Mouse (Mus musculus) testis, adult 2 months (tissue): ENCODE measurements around the gene Mgat1. TPM values are rescaled to one million over a fixed set of nuclear protein-coding genes. Genes with fewer than 3 reads are reported as not detected.

ENCODE experiments used
- H3K27ac ChIP-seq: fragments of 200-500 bp; 2 replicates; pipeline ENCODE4 v1.5.1; 2012; ENCODE audit warnings: low read depth, low read length; ENCODE audit not compliant: control insufficient read depth, insufficient read depth
- H3K27me3 ChIP-seq: fragments of 200-500 bp; 2 replicates; pipeline ENCODE4 v1.6.1; 2012; ENCODE audit warnings: mild to moderate bottlenecking, low read length, moderate library complexity; ENCODE audit not compliant: control insufficient read depth, insufficient read depth
- H3K36me3 ChIP-seq: fragments of 200-500 bp; 2 replicates; pipeline ENCODE4 v1.6.1; 2012; ENCODE audit warnings: mild to moderate bottlenecking, low read length; ENCODE audit not compliant: control insufficient read depth, insufficient read depth
- H3K4me1 ChIP-seq: fragments of 200-500 bp; 2 replicates; pipeline ENCODE4 v1.6.1; 2012; ENCODE audit warnings: low read length; ENCODE audit not compliant: control insufficient read depth, insufficient read depth
- H3K4me3 ChIP-seq: fragments of 200-500 bp; 2 replicates; pipeline ENCODE4 v1.5.1; 2012; ENCODE audit warnings: low read depth, mild to moderate bottlenecking, low read length, moderate library complexity, mixed read lengths; ENCODE audit not compliant: control insufficient read depth
- CTCF ChIP-seq: fragments of 200-500 bp; IDR thresholded peaks from 2 replicates; pipeline ENCODE4 v1.5.1; 2012; ENCODE audit warnings: low read depth, mild to moderate bottlenecking, inconsistent platforms, low read length, moderate library complexity; ENCODE audit not compliant: control insufficient read depth, insufficient read depth, insufficient replicate concordance
- POLR2A ChIP-seq: fragments of 200-500 bp; IDR thresholded peaks from 2 replicates; pipeline ENCODE4 v1.6.1; 2012; ENCODE audit warnings: low read depth, mild to moderate bottlenecking, inconsistent platforms, low read length, moderate library complexity; ENCODE audit not compliant: control insufficient read depth
- polyA plus RNA-seq: library from polyadenylated mRNA; depleted of rRNA; stranded (reverse); fragments of >200 nt; gene quantifications from 2 replicates; pipeline ENCODE4 v1.2.3, GENCODE M21; 2012

Gene Mgat1
- polyA plus RNA-seq, 1 experiment, result 13.9 TPM

- Histone ChIP-seq H3K27ac (no peak overlapping the region), H3K36me3 (no peaks in the 10 kb centered on the region), H3K4me1 (peaks cover 8% of the 10 kb centered on the region), H3K4me3 (no peak overlapping the region), H3K27me3 (no peaks in the 10 kb centered on the region)
- TF ChIP-seq CTCF, result no peak
- no peak for TF ChIP-seq POLR2A
Measured at GRCm38 (mm10) chr11:49259829-49260228, 15.8 kb downstream of the Mgat1 start.

DNA sequence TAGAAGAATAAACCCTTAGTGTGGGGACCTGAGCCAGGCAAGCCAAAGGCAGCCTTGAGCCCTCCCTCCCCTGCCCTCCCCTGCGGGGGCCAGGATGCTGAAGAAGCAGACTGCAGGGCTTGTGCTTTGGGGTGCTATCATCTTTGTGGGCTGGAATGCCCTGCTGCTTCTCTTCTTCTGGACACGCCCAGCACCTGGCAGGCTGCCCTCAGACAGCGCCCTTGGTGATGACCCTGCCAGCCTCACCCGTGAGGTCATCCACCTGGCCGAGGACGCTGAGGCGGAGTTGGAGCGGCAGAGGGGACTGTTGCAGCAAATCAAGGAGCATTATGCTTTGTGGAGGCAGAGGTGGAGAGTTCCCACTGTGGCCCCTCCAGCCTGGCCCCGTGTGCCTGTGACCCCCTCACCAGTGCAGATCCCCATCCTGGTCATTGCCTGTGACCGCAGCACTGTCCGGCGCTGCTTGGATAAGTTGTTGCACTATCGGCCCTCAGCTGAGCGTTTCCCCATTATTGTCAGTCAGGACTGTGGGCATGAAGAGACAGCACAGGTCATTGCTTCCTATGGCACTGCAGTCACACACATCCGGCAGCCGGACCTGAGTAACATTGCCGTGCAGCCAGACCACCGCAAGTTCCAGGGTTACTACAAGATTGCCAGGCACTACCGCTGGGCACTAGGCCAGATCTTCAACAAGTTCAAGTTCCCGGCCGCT lies 16.8 kb downstream of the Mgat1 start:
- no peak overlapping the region for H3K4me3 ChIP-seq
- no peak overlapping the region for H3K27ac ChIP-seq
- no peaks in the 10 kb centered on the region for H3K27me3 ChIP-seq
- TF ChIP-seq POLR2A, result no peak
- TF ChIP-seq CTCF, result no peak
- H3K36me3 ChIP-seq, result no peaks in the 10 kb centered on the region
- peaks cover 11% of the 10 kb centered on the region for H3K4me1 ChIP-seq

DNA sequence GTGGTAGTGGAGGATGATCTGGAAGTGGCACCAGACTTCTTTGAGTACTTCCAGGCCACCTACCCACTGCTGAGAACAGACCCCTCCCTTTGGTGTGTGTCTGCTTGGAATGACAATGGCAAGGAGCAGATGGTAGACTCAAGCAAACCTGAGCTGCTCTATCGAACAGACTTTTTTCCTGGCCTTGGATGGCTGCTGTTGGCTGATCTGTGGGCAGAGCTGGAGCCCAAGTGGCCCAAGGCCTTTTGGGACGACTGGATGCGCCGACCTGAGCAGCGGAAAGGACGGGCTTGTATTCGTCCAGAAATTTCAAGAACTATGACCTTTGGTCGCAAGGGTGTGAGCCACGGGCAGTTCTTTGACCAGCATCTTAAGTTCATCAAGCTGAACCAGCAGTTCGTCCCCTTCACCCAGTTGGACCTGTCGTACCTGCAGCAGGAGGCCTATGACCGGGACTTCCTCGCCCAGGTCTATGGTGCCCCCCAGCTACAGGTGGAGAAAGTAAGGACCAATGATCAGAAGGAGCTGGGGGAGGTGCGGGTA lies 17.4 kb downstream of the Mgat1 start:
- TF ChIP-seq CTCF (no peak), POLR2A (no peak)
- H3K27ac ChIP-seq, result no peak overlapping the region
- peaks cover 11% of the 10 kb centered on the region for H3K4me1 ChIP-seq
- H3K27me3 ChIP-seq, result no peaks in the 10 kb centered on the region
- H3K4me3 ChIP-seq, result no peak overlapping the region; the same call in 1 of the 2 replicates
- H3K36me3 ChIP-seq, result no peaks in the 10 kb centered on the region

- Histone ChIP-seq H3K36me3 (no peaks in the 10 kb centered on the region), H3K27me3 (no peaks in the 10 kb centered on the region), H3K4me1 (peaks cover 13% of the 10 kb centered on the region), H3K27ac (no peak overlapping the region), H3K4me3 (peak overlapping the region; percentile 46)
- no peak for TF ChIP-seq POLR2A
Measured at GRCm38 (mm10) chr11:49262286-49262685, 18.3 kb downstream of the Mgat1 start.

GRCm38 (mm10) chr11:49263149-49263548 lies 19.2 kb downstream of the Mgat1 start:
- Histone ChIP-seq H3K27me3 (no peaks in the 10 kb centered on the region), H3K4me1 (peaks cover 13% of the 10 kb centered on the region), H3K4me3 (peak overlapping the region; percentile 75), H3K27ac (no peak overlapping the region), H3K36me3 (no peaks in the 10 kb centered on the region)
- no peak for TF ChIP-seq CTCF
- no peak for TF ChIP-seq POLR2A

DNA sequence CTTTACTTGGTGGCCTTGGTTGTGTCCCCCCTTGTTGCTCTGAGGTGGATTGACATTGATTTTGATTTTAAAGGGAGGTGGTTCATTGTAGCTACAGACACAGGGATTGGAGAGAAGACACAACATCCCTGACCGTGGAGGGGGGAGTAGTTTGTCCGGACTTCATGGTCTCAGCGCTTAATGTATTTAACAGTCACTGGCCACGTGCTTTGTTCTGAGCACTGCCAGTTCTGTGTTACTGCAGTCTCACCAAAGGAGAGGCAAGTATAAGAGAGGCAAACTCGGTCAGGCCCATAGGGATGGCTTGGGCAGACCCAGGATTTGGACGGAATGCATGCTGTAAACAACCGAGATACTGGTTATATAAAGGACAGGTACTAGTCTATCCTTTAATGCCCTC lies 20.1 kb downstream of the Mgat1 start:
- Histone ChIP-seq H3K27me3 (no peaks in the 10 kb centered on the region), H3K36me3 (no peaks in the 10 kb centered on the region), H3K4me3 (peak overlapping the region; percentile 64), H3K4me1 (peaks cover 13% of the 10 kb centered on the region), H3K27ac (no peak overlapping the region)
- TF ChIP-seq POLR2A (no peak), CTCF (no peak)

DNA sequence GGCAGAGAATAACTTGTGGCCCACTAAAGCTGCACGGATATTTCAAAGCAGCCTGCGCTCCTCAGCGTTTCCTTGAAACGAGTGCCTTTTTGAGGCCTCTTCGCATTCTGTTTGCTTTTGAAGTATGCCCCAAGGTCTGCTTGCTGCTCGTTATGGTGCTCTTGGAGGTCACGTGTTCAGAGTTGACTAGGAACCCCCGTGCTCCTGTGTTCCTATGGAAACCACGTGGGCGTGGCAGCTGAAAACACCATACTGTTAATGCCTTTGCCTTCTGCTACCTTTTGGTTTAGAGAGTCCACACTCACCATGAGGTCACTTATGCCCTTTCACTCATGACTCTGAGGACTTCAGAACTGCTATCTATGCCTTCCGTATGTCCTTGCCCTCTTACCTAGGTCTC lies 20.6 kb downstream of the Mgat1 start:
- Histone ChIP-seq H3K4me1 (peaks cover 13% of the 10 kb centered on the region), H3K36me3 (no peaks in the 10 kb centered on the region), H3K27me3 (no peaks in the 10 kb centered on the region), H3K4me3 (peak overlapping the region; percentile 64), H3K27ac (peak overlapping the region; percentile 34; the same call in 1 of the 2 replicates)
- TF ChIP-seq CTCF, result no peak
